Mouse (Mus musculus) liver (tissue): ENCODE measurements at regions not wholly inside any gene's neighbourhood (a gene's known extent, or its start where the extent isn't known, plus 50 kb on each side); places are given as distances from the start of the nearest gene placed in this dataset.
A peak's percentile ranks its signal among the peaks of the same experiment; 100 is the strongest.

Experiments used
- DNase-seq: peaks from one replicate; pipeline ENCODE4 v3.0.0-alpha.2; 2020; ENCODE audit warnings: mixed read lengths

DNA sequence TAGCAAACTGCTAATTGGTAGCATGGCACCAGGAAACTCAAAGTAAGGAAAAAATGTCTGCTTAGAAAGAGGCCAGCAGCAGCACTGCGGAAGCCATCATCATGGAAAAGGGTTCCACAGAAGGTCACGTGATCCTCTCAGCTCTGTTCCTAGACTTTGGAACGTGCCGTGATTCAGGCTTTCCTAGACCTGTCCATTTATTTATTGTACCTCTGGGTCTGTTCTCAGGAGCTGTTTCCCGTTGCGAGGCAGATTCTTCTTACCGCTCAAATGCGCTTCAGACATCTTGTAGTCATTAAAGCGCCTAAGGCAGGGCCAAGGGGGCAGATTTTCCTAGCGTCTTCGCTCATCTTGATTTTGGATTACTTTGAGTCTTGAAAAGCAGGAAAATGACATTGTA lies 365.0 kb upstream of the Adgrl2 start:
- no peak for DNase-seq

DNA sequence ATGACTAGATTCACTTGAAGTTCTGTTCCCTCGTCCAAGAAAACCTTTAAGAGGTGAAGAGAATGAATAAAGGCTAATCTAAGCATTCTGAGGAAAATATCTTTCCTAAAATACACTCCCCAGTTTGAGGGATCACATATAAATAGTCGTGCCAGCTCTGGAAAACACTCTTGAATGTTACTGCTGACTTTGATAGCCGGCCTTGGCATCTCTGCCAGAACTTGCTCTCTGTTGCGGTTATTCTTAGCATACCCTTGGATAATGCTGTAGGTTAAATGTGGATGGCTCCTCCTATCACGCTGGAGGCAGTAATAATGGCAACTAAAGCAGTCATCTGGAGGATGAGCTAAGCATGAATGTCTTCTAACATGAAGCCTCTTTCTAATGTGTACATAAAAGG lies 363.6 kb upstream of the Adgrl2 start:
- no peak for DNase-seq

DNA sequence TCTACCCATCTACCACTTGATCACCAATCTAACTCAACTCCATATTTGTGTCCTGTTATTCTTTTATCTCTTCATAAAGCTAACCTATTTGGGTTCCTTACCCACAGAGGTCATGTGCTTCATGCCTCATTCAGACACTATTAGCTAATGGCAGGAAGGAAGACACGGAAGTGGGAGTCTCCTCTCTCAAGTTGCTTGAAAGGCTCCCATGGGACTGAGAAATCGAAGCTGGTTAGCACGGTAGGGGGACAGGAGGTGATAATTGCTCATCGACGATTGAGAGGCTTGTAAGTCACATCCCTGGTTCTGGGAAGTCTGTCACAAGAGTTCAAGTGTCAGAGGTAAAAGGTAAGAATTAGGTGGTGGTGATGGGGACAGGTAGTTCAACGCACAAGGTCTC lies 362.2 kb upstream of the Adgrl2 start:
- DNase-seq: no peak

DNA sequence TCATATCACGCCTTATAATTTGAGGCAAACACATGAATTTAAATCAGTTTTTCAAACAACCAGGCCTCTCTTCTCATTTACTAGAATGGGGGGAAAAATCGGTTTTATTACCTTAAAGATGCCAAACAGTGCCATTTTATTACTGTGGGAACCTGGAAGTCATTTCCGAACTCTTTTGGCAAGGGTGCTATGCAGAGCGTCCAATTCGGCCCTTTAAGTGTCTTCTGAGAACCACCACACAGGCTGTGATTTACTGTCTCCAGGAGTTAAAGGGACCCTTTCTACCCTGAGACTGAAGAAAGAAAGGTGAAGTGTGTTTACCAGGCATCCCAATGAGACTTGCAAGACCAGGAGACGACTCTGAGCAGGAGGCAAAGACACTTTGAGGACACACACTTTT lies 359.4 kb upstream of the Adgrl2 start:
- DNase-seq: no peak

DNA sequence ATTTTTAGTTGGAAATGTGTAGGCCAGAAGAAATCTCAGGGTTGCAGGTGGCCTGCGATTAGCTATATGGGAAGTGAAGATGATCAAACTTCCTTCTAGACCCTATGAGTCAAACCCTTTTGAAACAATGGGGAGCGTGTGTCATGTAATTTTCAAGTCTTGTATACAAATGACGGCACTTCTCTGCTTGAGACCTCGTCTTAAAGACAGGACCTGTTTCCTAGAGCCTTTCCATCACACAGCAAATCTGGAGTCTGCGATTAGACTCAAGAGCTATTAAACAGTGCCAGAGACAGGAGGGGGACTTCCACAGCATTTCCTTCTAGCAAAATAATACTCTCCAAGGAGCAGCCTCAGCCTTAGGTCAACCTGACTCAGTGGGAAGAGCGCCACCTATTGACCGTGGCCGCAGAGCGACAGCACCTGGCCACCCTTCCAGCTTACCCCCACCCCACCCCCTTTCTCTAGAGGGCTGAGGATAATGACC lies 358.9 kb upstream of the Adgrl2 start:
- DNase-seq: peak; percentile 60

DNA sequence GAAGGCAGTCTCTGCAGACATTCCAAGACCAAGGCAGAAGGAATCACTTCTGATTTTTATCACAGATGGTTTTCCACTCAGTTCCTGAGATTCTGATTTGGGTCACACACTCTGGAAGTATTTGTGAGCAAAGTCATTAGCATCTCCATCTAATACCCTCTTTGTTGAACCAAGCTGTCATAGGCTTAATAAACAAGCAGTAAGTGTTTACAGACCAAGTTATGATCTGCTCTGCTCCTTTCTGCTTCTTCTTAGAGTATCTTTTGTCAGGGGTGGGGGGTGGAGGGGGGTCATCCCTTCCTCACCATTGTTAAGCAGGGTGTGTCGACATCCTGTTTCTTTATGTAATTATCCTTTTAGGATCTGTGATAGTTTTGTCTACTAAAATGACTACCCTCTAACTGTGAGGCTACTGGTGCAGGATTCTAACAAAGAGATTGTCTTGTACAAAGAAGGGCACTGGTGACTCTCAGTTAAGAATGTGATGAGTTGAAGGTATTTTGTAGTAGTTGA lies 358.2 kb upstream of the Adgrl2 start:
- no peak for DNase-seq

DNA sequence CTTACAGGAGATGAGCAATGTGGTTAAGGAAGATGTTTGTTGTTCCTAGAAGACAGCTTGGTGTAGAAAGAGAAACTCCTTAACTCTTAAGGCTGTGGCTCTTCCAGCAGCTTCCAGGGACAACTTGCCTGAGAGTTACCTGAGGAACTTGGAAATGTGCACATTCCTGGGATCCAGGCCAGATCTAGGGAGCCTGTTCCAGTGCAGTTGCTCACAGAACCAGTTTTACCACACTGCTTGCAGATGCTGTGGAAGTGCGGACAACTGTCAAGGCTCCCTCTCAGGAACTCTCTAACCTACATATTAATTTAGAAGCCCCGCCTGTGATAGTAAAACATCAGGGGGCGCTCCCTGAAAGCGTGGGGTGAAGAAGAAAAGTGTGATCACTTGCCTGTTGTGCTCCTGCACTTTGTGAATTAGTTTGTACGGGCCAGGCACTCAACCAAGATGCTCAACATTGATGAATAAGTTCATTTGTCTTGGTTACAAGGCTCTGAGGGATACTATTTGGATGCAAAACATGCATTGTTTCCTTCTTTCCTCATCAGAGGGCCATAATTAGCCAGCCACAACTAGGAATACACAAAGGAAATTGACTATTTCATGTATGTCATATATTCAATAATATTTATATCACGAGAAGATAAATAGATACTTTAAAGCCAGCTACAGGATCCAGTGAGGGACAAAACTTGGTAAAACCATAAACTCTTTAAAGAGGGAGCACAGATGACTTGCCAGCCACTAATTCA lies 357.1 kb upstream of the Adgrl2 start:
- DNase-seq: no peak

DNA sequence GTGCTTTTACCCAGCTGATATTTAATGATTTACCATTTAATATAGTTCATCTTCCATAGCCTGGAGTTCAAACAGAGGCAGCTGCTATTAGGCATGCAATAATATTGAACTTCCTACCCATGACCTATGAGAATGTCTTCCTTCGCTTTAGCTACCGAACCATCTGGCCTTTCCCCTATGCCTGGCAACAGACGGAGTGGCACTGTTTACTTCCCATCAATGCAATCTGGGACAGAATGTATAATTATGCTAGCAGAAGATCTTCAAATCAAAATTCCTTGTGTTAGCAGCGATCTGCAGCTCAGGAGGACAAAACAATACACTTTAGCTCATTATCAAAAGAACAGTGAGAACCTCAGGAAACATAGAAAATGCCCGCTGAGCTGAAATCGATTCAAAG lies 352.2 kb upstream of the Adgrl2 start:
- no peak for DNase-seq

DNA sequence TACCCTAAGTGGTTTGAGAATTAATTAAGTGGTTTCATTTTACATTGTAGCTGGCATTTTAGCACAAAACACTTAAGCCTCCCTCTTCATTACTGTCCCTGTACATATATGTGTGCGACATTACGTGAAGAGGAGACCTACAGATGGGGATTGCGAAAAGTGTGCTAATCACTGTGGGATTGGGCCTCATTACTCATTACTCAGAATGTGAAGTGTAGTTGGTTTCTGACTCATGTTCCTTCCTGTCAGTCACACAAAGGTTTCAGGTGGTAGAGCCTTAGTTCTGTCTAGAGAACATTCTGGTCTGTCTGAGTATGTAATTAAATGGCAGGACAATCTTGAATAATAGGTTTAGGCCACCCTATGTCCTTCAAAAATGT lies 349.0 kb upstream of the Adgrl2 start:
- no peak for DNase-seq

DNA sequence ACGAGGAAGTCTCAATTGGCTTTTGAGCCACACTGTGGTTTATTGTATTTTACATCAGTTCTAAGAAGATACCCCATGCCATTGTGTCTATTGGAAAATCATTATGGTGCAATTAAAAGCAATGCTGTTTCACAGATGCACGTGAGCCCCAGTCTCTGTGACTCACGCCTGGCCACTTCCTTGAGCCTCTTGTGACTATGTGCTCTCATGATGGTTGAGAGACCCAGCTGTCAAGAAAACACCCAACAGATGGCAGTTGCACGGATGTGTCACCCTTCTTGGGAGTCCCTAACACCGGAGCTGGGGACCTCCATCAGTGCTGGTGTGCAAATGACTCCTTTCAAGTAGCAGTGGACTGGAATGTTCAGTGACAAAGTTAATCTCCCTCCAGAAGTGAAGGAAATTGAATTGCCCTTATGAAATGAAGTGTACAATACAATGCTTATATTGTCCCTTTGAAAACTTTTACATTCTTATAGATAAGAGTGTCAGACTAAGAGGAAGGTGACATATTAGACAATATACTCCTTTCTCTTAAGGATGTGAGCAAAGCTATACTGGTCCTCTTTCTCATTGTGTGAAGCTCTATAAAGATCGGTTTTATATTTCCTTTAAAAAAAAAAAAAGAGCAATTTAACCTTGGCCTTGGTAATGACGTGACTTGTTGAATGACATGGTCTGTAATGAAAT lies 348.5 kb upstream of the Adgrl2 start:
- DNase-seq: no peak

DNA sequence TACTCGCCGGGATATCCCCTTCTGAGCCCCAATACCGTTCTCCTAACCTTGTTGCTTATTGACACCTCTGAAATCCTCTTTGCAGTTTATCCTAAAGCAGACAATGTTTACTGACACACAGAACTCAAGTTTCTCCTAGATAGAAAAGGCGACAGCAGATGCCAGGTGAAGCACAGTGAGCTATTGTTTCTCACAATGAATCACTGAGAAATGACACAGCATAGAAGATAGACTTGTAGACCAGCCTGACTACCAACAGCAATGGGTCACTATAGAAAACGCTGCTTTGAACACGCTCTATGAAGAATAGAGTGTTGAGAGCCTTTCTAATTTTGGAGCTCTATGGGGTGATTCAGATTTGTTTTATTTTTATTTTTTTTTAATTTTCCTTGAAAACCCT lies 344.9 kb upstream of the Adgrl2 start:
- DNase-seq: no peak

DNA sequence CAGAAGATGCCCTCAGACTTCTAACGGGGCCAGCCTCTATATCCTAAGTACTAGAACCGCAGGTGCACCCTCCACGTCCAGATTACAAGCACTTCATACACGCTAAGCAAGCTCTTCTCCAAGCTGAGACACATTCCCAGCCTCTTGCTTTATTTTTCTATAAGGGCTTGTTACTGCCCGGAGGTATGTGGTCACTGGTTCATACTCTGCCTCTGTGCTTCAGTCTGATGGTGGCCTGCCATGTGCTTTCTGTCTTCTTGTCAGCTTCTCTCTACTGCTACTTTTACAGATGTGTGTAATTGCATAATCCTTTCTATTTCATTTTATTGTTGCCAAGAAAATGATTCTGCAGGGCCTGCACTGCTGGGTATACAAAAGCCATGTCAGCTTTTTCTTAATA lies 343.3 kb upstream of the Adgrl2 start:
- DNase-seq: no peak

DNA sequence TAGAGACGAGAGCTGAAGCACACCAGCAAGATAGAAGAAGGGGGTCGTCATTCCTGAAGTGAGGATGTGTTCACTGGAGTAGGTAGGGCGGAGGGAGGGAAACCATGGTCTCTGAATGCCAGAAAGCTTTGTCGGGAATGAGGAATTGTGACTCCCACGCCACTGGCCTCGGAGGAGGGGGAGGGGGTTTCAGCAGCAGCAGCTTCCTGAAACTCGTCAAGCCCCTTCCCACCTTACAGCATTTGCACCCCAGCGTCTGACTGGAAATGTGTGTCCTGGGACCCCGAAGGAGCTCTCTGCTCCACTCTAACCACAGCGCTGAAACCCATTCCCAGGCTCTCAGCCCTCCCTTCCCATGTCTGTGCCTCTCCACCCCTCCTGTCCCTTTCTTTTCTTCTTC lies 342.8 kb upstream of the Adgrl2 start:
- no peak for DNase-seq

DNA sequence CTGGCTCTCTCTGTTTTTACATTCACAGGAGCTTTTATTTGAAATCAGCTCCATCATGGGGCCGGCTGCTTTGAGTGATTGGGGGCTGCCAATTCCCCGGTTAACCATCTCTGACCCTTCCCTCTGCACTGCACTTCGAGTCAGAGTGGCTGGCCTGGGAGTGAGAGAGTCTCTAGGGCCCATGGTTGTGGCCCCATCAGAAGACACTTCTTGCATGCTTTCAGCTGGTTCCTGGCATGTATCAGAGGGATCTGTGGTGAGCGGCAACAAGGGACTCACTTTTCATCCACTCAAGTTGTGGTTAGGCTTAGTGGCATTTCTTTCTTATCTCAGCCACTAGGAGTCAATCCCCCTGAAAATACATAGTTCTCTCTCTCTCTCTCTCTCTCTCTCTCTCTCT lies 341.8 kb upstream of the Adgrl2 start:
- DNase-seq: no peak

DNA sequence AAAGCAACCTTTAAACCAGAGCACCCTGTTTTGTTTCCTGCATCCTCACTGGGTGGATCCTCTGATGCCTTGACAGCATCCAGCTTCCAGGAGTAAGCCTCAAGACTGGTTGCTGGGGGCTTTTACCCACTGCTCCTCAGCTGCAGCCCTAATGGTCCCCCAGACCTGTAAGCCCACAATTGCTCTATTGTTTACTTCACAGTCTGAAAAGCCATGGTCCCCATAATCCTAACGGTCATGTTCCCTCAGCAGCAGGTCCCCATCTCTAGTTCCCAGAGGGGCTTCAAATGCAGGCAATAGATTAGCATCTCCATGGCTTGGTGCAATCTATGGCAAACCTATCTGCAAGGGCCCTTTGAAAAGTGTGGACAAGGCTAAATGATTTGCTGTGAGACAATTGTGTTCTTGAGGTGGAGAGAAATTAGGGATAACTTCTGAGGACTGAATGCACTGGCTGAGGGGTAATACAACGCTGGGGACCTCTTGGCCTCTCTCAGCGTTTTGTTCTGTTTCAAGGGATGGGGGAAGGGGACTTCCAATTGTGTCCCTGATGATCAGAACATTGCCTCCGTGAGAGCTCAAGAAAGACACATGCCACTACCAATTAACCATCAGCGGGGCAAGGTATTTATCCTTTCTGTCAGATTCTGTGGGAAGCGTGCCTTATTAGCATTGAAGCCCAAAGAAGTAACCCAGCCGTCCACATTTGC lies 341.1 kb upstream of the Adgrl2 start:
- DNase-seq: no peak

DNA sequence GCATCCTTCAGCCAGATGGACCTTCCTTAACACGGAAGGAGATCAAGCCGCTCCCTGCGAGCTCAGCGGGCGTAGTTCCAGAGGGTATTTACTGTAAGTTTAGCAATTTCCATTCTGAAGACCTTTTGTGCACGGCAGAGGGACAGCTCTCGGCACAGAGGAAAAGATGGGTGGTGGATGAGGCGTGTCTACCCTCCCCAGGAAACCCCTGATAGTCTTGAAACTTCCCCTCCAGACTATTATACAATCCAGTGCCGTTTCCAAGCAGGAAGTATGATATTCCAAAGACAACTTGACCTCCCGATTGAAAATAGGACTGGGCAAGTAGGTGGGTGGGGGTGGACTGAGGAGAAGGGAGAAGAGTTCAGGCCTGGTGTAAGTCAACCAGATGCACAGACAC lies 340.4 kb upstream of the Adgrl2 start:
- no peak for DNase-seq

DNA sequence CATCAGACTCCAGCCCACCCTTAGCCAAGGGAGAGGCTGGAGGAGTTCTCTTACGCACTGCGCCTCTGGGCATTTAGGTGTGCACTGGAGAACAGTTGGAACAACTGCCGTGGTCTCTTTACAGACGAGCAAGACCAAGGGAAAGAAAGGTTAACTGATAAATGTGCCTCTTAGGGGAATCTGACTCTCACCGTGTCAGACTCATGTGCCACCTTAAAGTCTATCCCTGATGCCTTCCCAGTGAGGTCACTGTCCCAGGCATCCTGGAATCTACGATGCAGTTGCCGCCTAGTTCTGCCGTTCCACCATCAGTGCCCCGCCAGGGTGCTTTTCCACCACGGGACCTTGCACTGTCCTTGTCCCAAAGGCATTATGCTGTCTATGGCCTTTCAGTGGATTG lies 339.7 kb upstream of the Adgrl2 start:
- no peak for DNase-seq

DNA sequence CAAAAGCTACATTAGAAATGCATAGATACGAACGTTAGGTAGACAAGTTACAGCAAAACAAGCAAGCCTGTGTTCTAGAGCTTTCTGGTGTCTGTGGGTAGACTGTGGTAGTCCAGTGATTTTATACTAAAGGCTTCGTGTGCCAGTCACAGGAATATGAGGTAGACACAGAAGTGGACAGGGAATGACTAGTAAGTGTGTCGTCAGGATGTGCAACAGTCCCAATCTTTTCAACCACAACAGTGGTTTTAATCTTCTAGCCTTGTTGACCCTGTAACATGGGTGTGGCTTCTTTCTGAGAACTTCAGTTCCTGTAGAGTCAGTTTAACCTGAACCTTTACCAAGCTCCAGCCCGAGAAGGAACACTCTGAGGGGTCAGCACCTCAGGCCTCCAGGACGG lies 339.3 kb upstream of the Adgrl2 start:
- no peak for DNase-seq

DNA sequence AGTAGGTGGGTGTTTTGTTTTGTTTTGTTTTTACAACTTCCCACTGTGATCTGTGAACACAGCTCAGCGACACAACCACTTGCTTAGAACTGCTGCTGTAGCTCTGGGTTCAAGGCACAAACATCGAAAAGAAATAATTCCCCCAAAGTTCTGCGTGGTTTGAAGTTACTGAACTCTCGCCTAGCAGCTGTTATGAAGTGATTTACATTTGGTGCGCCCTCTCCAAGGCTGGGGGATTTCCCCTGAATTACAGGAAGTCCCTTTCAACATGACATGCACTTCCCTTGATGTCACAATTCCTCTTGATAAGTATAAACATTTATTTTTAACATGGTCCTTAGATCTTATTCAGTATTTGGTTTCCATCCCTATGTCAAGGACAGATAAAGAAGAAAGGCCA lies 336.3 kb upstream of the Adgrl2 start:
- DNase-seq: no peak

DNA sequence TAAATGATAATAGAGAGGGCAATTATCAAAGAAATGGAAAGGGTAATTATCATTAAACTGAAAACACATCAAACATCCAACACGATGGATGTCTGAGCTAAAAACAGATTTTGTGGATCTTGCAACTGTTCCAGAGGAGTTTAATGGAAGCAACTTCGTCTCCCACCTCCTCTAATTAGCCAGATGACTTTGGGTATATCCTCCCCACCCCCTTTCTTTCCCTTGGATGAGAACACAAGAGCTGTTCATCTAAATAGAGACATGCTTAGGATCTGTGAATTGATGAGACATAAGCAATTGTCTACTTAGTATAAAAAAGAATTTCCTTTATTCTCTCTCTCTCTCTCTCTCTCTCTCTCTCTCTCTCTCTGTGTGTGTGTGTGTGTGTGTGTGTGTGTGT lies 333.7 kb upstream of the Adgrl2 start:
- DNase-seq: no peak

DNA sequence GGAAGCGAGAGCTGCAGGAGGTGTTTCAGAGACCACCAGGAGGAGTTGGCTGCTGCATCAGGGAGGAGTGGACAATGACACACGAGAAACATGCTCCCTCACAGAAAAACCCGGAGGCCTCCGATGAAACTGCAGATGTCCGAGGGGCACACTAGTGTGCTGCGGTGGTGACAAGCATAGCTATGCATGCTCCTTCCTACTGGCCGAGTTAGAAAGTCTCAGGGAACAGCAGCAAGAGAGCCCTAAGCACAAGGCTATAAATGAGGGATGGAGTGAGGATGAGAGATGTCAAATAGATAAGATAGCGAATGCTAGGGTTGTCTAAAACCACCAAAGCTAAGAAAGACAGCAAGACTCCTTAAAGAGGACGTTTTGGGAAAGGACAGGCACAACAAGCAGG lies 328.4 kb upstream of the Adgrl2 start:
- DNase-seq: no peak

DNA sequence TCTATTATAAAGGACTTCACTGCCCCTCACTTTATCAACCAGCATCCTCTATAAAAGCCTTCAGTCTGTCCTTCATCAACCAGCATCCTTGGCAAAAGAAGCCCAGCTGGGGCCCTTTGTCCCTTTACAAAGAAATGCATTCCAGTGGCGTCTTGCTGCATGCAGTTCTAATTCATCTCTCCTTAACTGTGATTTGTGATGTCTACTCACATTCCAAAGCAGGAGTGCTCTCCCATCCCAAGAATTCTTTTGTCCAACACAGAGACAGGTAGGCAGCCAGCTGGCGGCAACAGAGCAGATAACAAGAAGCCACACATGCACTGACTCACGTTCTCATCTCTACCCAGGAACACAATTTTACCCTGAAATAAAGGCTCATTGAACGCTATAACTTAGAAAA lies 323.9 kb upstream of the Adgrl2 start:
- DNase-seq: no peak

DNA sequence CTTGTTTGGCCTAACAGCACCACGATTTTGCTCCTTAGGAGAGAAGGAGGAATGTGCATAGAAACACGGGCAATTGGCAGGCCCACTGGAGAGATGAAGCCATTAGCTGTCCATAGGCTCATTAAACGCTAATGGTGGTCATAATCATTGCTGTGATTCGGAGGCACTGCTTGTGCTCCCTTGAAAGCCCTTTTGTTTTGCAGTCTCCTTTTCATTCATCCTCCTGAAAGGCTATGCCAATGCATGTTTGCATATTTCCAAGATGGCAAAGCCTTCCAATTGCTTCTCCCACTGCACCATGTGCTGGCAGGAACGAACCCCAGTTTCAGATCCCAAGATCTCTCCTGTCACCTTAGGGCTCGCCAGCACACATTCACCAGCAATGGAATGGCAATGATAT lies 322.9 kb upstream of the Adgrl2 start:
- DNase-seq: no peak

DNA sequence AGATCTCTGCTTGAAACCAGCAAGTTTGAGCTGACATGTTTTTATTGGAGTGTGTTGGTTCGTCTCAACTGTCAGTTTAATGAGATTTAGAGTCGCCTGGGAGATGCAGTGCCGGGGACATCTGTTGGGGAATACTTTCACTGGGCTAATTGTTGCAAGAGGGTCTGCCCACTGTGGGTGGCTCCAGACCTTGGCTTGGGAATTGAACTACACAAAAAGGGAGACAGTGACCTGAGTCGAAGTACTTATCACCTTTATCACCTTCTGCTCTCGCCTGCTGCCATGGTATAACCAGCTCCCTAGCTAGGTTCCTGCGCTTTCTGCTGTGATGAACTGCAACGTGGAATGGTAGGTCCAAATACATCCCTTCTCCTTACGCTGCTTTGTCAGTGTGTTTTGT lies 321.2 kb upstream of the Adgrl2 start:
- DNase-seq: no peak
